Mouse (Mus musculus): ENCODE results near the gene Purb. TPM values are rescaled to one million over a fixed set of nuclear protein-coding genes. Genes with fewer than 3 reads are reported as not detected.

The Purb gene
- polyA plus RNA-seq, 1 experiment, result 37.7 TPM

GRCm38 (mm10) chr11:6487496-6487895 is 11.8 kb upstream of the Purb start:
- H3K4me1 ChIP-seq (ENCODE audit: control insufficient read depth, insufficient read depth, low read length), result peaks cover 25% of the 10 kb centered on the region
- no peak for TF ChIP-seq POLR2A (IDR thresholded peaks at IDR 0.05; ENCODE audit: borderline replicate concordance, low read depth, low read length)
- no peak for TF ChIP-seq CTCF (IDR thresholded peaks at IDR 0.05; ENCODE audit: low read depth, low read length)

GRCm38 (mm10) chr11:6486916-6487315 is 11.2 kb upstream of the Purb start:
- no peak for TF ChIP-seq POLR2A (IDR thresholded peaks at IDR 0.05; ENCODE audit: borderline replicate concordance, low read depth, low read length)
- no peak for TF ChIP-seq CTCF (IDR thresholded peaks at IDR 0.05; ENCODE audit: low read depth, low read length)
- peaks cover 25% of the 10 kb centered on the region for H3K4me1 ChIP-seq (ENCODE audit: control insufficient read depth, insufficient read depth, low read length)
- no peak overlapping the region for H3K4me3 ChIP-seq (ENCODE audit: insufficient read depth, low read length)
- no peak overlapping the region for H3K27ac ChIP-seq (ENCODE audit: insufficient read depth, low read depth, low read length)

More at GRCm38 (mm10) chr11:6487496-6487895, 11.8 kb upstream of the Purb start:
- H3K27ac ChIP-seq (ENCODE audit: insufficient read depth, low read depth, low read length), result no peak overlapping the region
- no peak overlapping the region for H3K4me3 ChIP-seq (ENCODE audit: insufficient read depth, low read length)

GRCm38 (mm10) chr11:6484244-6484959 is 8.7 kb upstream of the Purb start:
- Histone ChIP-seq H3K4me3 (ENCODE audit: insufficient read depth, low read length) (no peak overlapping the region), H3K4me1 (ENCODE audit: control insufficient read depth, insufficient read depth, low read length) (peaks cover 21% of the 10 kb centered on the region), H3K27ac (ENCODE audit: insufficient read depth, low read depth, low read length) (peak overlapping the region; percentile 38)
- TF ChIP-seq POLR2A (IDR thresholded peaks at IDR 0.05; ENCODE audit: borderline replicate concordance, low read depth, low read length) (no peak), CTCF (IDR thresholded peaks at IDR 0.05; ENCODE audit: low read depth, low read length) (no peak)

- no peak overlapping the region for H3K27ac ChIP-seq (ENCODE audit: insufficient read depth, low read depth, low read length)
- H3K4me1 ChIP-seq (ENCODE audit: control insufficient read depth, insufficient read depth, low read length), result peaks cover 21% of the 10 kb centered on the region
- TF ChIP-seq POLR2A (IDR thresholded peaks at IDR 0.05; ENCODE audit: borderline replicate concordance, low read depth, low read length), result no peak
- H3K4me3 ChIP-seq (ENCODE audit: insufficient read depth, low read length), result no peak overlapping the region
These were observed 7.4 kb upstream of the Purb start for GRCm38 (mm10) chr11:6483103-6483502.

- Histone ChIP-seq H3K27ac (ENCODE audit: insufficient read depth, low read depth, low read length) (no peak overlapping the region), H3K4me1 (ENCODE audit: control insufficient read depth, insufficient read depth, low read length) (peaks cover 16% of the 10 kb centered on the region)
- TF ChIP-seq POLR2A (IDR thresholded peaks at IDR 0.05; ENCODE audit: borderline replicate concordance, low read depth, low read length) (no peak), CTCF (IDR thresholded peaks at IDR 0.05; ENCODE audit: low read depth, low read length) (no peak)
These were observed 6.0 kb upstream of the Purb start for GRCm38 (mm10) chr11:6481669-6482185.

GRCm38 (mm10) chr11:6480681-6481405 is 5.1 kb upstream of the Purb start:
- no peak overlapping the region for H3K4me3 ChIP-seq (ENCODE audit: insufficient read depth, low read length)
- TF ChIP-seq POLR2A (IDR thresholded peaks at IDR 0.05; ENCODE audit: borderline replicate concordance, low read depth, low read length) (no peak), CTCF (IDR thresholded peaks at IDR 0.05; ENCODE audit: low read depth, low read length) (no peak)
- no peak overlapping the region for H3K27ac ChIP-seq (ENCODE audit: insufficient read depth, low read depth, low read length)
- peaks cover 16% of the 10 kb centered on the region for H3K4me1 ChIP-seq (ENCODE audit: control insufficient read depth, insufficient read depth, low read length)

More at GRCm38 (mm10) chr11:6481669-6482185, 6.0 kb upstream of the Purb start:
- H3K4me3 ChIP-seq (ENCODE audit: insufficient read depth, low read length), result no peak overlapping the region

- TF ChIP-seq CTCF (IDR thresholded peaks at IDR 0.05; ENCODE audit: low read depth, low read length) (no peak), POLR2A (IDR thresholded peaks at IDR 0.05; ENCODE audit: borderline replicate concordance, low read depth, low read length) (no peak)
- Histone ChIP-seq H3K27ac (ENCODE audit: insufficient read depth, low read depth, low read length) (no peak overlapping the region), H3K4me1 (ENCODE audit: control insufficient read depth, insufficient read depth, low read length) (peaks cover 14% of the 10 kb centered on the region), H3K4me3 (ENCODE audit: insufficient read depth, low read length) (no peak overlapping the region)
These were observed 4.5 kb upstream of the Purb start for GRCm38 (mm10) chr11:6480191-6480590.

- no peak overlapping the region for H3K4me3 ChIP-seq (ENCODE audit: insufficient read depth, low read length)
- H3K27ac ChIP-seq (ENCODE audit: insufficient read depth, low read depth, low read length), result no peak overlapping the region
- TF ChIP-seq POLR2A (IDR thresholded peaks at IDR 0.05; ENCODE audit: borderline replicate concordance, low read depth, low read length) (no peak), CTCF (IDR thresholded peaks at IDR 0.05; ENCODE audit: low read depth, low read length) (no peak)
- H3K4me1 ChIP-seq (ENCODE audit: control insufficient read depth, insufficient read depth, low read length), result peaks cover 4% of the 10 kb centered on the region
These were observed 3.5 kb upstream of the Purb start for GRCm38 (mm10) chr11:6479231-6479630.

- no peak overlapping the region for H3K4me3 ChIP-seq (ENCODE audit: insufficient read depth, low read length)
- TF ChIP-seq CTCF (IDR thresholded peaks at IDR 0.05; ENCODE audit: low read depth, low read length) (no peak), POLR2A (IDR thresholded peaks at IDR 0.05; ENCODE audit: borderline replicate concordance, low read depth, low read length) (no peak)
- no peak overlapping the region for H3K27ac ChIP-seq (ENCODE audit: insufficient read depth, low read depth, low read length)
- no peaks in the 10 kb centered on the region for H3K4me1 ChIP-seq (ENCODE audit: control insufficient read depth, insufficient read depth, low read length)
These were observed 1.6 kb upstream of the Purb start for GRCm38 (mm10) chr11:6477350-6477749.

- TF ChIP-seq CTCF (IDR thresholded peaks at IDR 0.05; ENCODE audit: low read depth, low read length), result no peak
- no peak for TF ChIP-seq POLR2A (IDR thresholded peaks at IDR 0.05; ENCODE audit: borderline replicate concordance, low read depth, low read length)
These were observed 1.2 kb upstream of the Purb start for GRCm38 (mm10) chr11:6476876-6477275.

More at GRCm38 (mm10) chr11:6476876-6477275, 1.2 kb upstream of the Purb start:
- no peaks in the 10 kb centered on the region for H3K4me1 ChIP-seq (ENCODE audit: control insufficient read depth, insufficient read depth, low read length)
- no peak overlapping the region for H3K4me3 ChIP-seq (ENCODE audit: insufficient read depth, low read length)
- H3K27ac ChIP-seq (ENCODE audit: insufficient read depth, low read depth, low read length), result no peak overlapping the region
